Mouse (Mus musculus): ENCODE measurements around the gene Sap25. TPM values are rescaled to one million over a fixed set of nuclear protein-coding genes. Genes with fewer than 3 reads are reported as not detected.
"Not testable (repeated sequence)": the region's sequence is repeated elsewhere in the genome, so short reads cannot be mapped to it uniquely, and the experiment has no call there.

The Sap25 gene
- polyA plus RNA-seq, 1 experiment = 72.5 TPM

GRCm38 (mm10) chr5:137607860-137608653, 33.1 kb upstream of the Sap25 start:
- Histone ChIP-seq H3K4me3 (replicated peaks) (no peak overlapping the region), H3K9me3 (no peaks in the 10 kb centered on the region), H3K27me3 (replicated peaks) (peaks cover 4% of the 10 kb centered on the region), H3K36me3 (replicated peaks; ENCODE audit: low read length) (peaks cover 41% of the 10 kb centered on the region), H3K4me1 (peaks cover 48% of the 10 kb centered on the region)
- TF ChIP-seq FLI1 (IDR thresholded peaks at IDR 0.05; ENCODE audit: low read length) (no peak), GATA1 (IDR thresholded peaks at IDR 0.05; ENCODE audit: borderline replicate concordance, low read length) (no peak)

DNA sequence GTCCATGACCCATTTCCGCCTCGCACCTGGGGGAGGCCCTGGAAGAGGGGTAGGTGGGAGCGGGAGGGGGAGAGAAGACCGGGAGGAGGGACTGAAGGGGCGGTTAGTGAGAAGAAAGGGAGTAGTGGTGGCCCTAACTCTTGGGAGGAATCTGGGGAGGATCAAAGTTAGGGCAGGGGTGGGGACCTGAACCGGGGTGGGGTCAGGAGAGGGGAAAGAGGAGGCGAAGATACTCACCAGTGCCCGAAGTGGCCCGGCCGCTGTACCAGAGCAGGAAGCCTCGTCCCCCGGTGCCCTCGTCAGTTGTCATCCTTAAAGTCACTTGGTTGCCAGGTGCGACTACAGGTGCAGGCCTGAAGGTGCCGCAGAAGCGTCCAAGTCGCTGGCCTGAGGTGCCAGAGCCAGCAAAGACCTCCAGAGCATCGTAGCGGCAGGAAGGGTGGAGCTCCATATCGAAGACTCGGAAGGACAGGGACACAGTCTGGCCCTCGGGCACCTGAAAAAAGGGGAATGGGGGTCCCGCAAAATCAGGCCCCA, 32.4 kb upstream of the Sap25 start:
- peaks cover 46% of the 10 kb centered on the region for H3K36me3 ChIP-seq (replicated peaks; ENCODE audit: low read length)
- H3K4me1 ChIP-seq = peaks cover 48% of the 10 kb centered on the region
- H3K9me3 ChIP-seq = no peaks in the 10 kb centered on the region
- no peak overlapping the region for H3K4me3 ChIP-seq (replicated peaks)
- peaks cover 5% of the 10 kb centered on the region for H3K27me3 ChIP-seq (replicated peaks)
- TF ChIP-seq GATA1 (IDR thresholded peaks at IDR 0.05; ENCODE audit: borderline replicate concordance, low read length) = no peak
- no peak for TF ChIP-seq FLI1 (IDR thresholded peaks at IDR 0.05; ENCODE audit: low read length)

- no peak for TF ChIP-seq GATA1 (IDR thresholded peaks at IDR 0.05; ENCODE audit: borderline replicate concordance, low read length)
- Histone ChIP-seq H3K36me3 (replicated peaks; ENCODE audit: low read length) (peaks cover 41% of the 10 kb centered on the region), H3K27me3 (replicated peaks) (peaks cover 5% of the 10 kb centered on the region), H3K4me3 (replicated peaks) (no peak overlapping the region), H3K9me3 (no peaks in the 10 kb centered on the region), H3K4me1 (peaks cover 45% of the 10 kb centered on the region)
These were observed 31.8 kb upstream of the Sap25 start for GRCm38 (mm10) chr5:137609292-137609691.

- H3K4me3 ChIP-seq (replicated peaks) = no peak overlapping the region
- peaks cover 5% of the 10 kb centered on the region for H3K27me3 ChIP-seq (replicated peaks)
- peaks cover 39% of the 10 kb centered on the region for H3K36me3 ChIP-seq (replicated peaks; ENCODE audit: low read length)
- peaks cover 42% of the 10 kb centered on the region for H3K4me1 ChIP-seq
- H3K9me3 ChIP-seq = no peaks in the 10 kb centered on the region
- TF ChIP-seq FLI1 (IDR thresholded peaks at IDR 0.05; ENCODE audit: low read length) (no peak), GATA1 (IDR thresholded peaks at IDR 0.05; ENCODE audit: borderline replicate concordance, low read length) (no peak)
These were observed 31.1 kb upstream of the Sap25 start for GRCm38 (mm10) chr5:137610056-137610455.

GRCm38 (mm10) chr5:137610548-137611244, 30.4 kb upstream of the Sap25 start:
- TF ChIP-seq FLI1 (IDR thresholded peaks at IDR 0.05; ENCODE audit: low read length) (no peak), GATA1 (IDR thresholded peaks at IDR 0.05; ENCODE audit: borderline replicate concordance, low read length) (no peak)
- peak overlapping the region; percentile 50 for H3K4me3 ChIP-seq (replicated peaks)
- no peaks in the 10 kb centered on the region for H3K9me3 ChIP-seq
- peaks cover 33% of the 10 kb centered on the region for H3K36me3 ChIP-seq (replicated peaks; ENCODE audit: low read length)
- H3K4me1 ChIP-seq = peaks cover 35% of the 10 kb centered on the region
- H3K27me3 ChIP-seq (replicated peaks) = peaks cover 5% of the 10 kb centered on the region

GRCm38 (mm10) chr5:137611245-137611602, 29.9 kb upstream of the Sap25 start:
- H3K36me3 ChIP-seq (replicated peaks; ENCODE audit: low read length) = peaks cover 29% of the 10 kb centered on the region
- H3K4me3 ChIP-seq (replicated peaks) = no peak overlapping the region
- H3K9me3 ChIP-seq = no peaks in the 10 kb centered on the region
- H3K27me3 ChIP-seq (replicated peaks) = peaks cover 7% of the 10 kb centered on the region
- TF ChIP-seq FLI1 (IDR thresholded peaks at IDR 0.05; ENCODE audit: low read length) = no peak
- H3K4me1 ChIP-seq = peaks cover 30% of the 10 kb centered on the region

GRCm38 (mm10) chr5:137613076-137613475, 28.1 kb upstream of the Sap25 start:
- Histone ChIP-seq H3K4me1 (peaks cover 30% of the 10 kb centered on the region), H3K27me3 (replicated peaks) (peaks cover 18% of the 10 kb centered on the region), H3K36me3 (replicated peaks; ENCODE audit: low read length) (peaks cover 14% of the 10 kb centered on the region), H3K4me3 (replicated peaks) (no peak overlapping the region), H3K9me3 (no peaks in the 10 kb centered on the region)
- TF ChIP-seq GATA1 (IDR thresholded peaks at IDR 0.05; ENCODE audit: borderline replicate concordance, low read length) = no peak
- TF ChIP-seq FLI1 (IDR thresholded peaks at IDR 0.05; ENCODE audit: low read length) = no peak

DNA sequence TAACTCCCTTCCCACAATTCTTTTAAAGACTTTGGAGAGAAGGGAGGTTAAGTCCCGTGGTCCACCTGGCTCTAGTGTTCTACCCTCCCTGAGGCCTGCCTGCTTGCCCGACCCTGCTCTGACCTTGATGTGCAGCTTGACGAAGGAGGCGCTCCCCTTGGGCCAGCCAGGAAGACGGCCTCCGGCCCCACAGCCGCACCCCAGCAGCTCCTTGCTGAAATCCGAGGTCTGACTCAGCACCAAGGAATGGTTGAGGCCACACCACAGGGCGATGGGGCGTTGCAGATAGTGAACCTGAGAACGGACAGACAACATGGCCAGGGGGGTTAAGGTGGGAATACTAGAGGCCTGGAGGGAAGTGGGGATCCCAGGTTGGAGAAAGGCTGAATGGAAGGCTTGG, 27.6 kb upstream of the Sap25 start, which contains the start of gene Pcolce:
TSS of gene Pcolce (minus strand) at position 235 of the 400 bp plus-strand sequence.
- peaks cover 14% of the 10 kb centered on the region for H3K36me3 ChIP-seq (replicated peaks; ENCODE audit: low read length)
- peaks cover 35% of the 10 kb centered on the region for H3K4me1 ChIP-seq
- no peaks in the 10 kb centered on the region for H3K9me3 ChIP-seq
- TF ChIP-seq FLI1 (IDR thresholded peaks at IDR 0.05; ENCODE audit: low read length) = no peak
- no peak for TF ChIP-seq GATA1 (IDR thresholded peaks at IDR 0.05; ENCODE audit: borderline replicate concordance, low read length)
- peaks cover 23% of the 10 kb centered on the region for H3K27me3 ChIP-seq (replicated peaks)
- H3K4me3 ChIP-seq (replicated peaks) = no peak within 1 kb of the TSS

DNA sequence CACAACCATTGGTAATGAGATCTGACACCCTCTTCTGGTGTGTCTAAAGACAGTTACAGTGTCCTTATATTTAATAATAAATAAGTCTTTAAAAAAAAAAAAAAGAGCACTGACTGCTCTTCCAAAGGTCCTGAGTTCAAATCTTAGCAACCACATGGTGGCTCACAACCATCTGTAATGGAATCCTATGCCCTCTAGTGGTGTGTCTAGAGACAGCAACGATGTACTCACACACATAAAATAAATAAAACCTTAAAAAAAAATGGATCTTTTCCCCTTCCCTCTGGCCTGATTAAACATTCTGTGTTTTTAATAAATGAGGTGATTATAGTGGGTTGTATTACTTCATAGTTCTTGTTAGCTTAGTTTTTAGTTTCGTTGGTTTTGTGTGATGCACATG, 26.2 kb upstream of the Sap25 start:
- H3K36me3 ChIP-seq (replicated peaks; ENCODE audit: low read length); H3K9me3 ChIP-seq; H3K4me3 ChIP-seq (replicated peaks): not testable (repeated sequence)
- Histone ChIP-seq H3K4me1 (peaks cover 36% of the 10 kb centered on the region), H3K27me3 (replicated peaks) (peaks cover 33% of the 10 kb centered on the region)

DNA sequence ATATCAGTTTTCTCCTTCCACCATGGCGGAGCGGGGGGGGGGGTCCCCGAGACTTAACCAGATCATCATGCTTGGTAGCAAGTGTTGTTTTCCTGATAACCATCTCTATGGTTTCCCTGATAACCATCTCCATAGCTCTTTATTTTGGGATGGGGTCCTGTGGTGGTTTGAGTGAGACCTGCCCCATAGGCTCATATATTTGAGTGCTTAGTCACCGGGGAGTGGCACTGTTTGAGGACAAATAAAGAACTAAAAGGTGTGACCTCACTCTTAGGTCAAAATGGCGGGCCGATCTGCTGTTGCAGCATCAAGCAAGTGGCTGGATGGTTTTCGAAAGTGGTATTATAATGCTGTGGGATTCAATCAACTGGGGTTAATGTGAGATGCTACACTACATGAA, 25.8 kb upstream of the Sap25 start:
- Histone ChIP-seq H3K36me3 (replicated peaks; ENCODE audit: low read length) (peaks cover 10% of the 10 kb centered on the region), H3K9me3 (no peaks in the 10 kb centered on the region), H3K4me3 (replicated peaks) (no peak overlapping the region), H3K27me3 (replicated peaks) (peaks cover 35% of the 10 kb centered on the region), H3K4me1 (peaks cover 32% of the 10 kb centered on the region)
- TF ChIP-seq FLI1 (IDR thresholded peaks at IDR 0.05; ENCODE audit: low read length) = no peak
- TF ChIP-seq GATA1 (IDR thresholded peaks at IDR 0.05; ENCODE audit: borderline replicate concordance, low read length) = no peak
